Mouse (Mus musculus): ENCODE results near the gene Cacnb2. TPM values are rescaled to one million over a fixed set of nuclear protein-coding genes. Genes with fewer than 3 reads are reported as not detected.

Cacnb2 gene
- polyA plus RNA-seq, 1 experiment from 2014 or later, result 2.8 TPM

DNA sequence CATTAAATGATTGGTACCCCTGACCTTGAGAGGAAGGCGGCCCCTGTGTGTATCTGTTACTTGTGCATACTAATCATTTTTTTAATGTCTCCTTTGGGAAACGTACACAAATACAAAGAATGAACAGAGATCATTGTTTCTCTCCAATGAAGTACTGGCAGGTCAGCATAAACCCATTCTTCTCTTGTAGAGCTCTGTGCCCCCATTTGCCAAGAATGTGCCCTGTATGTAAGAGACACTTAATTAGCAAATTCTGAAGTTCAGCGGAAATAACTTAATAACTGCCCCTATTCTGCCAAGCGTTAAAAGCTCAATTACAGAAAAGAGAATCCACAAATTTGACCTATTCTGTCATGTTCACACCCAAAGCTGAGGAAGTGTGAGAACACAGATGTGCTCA lies 339.4 kb downstream of the Cacnb2 start:
- Histone ChIP-seq H3K9ac (no peak overlapping the region), H3K27ac (no peak overlapping the region), H3K4me3 (no peak overlapping the region), H3K36me3 (no peaks in the 10 kb centered on the region), H3K4me1 (no peaks in the 10 kb centered on the region), H3K4me2 (no peak overlapping the region), H3K27me3 (no peaks in the 10 kb centered on the region), H3K9me3 (no peaks in the 10 kb centered on the region)
- ATAC-seq (ENCODE audit: insufficient number of reproducible peaks, low FRiP score, low TSS enrichment, low read depth), result no peak
- 84% methylated on average over 4 of the region's 4 CpGs for WGBS

DNA sequence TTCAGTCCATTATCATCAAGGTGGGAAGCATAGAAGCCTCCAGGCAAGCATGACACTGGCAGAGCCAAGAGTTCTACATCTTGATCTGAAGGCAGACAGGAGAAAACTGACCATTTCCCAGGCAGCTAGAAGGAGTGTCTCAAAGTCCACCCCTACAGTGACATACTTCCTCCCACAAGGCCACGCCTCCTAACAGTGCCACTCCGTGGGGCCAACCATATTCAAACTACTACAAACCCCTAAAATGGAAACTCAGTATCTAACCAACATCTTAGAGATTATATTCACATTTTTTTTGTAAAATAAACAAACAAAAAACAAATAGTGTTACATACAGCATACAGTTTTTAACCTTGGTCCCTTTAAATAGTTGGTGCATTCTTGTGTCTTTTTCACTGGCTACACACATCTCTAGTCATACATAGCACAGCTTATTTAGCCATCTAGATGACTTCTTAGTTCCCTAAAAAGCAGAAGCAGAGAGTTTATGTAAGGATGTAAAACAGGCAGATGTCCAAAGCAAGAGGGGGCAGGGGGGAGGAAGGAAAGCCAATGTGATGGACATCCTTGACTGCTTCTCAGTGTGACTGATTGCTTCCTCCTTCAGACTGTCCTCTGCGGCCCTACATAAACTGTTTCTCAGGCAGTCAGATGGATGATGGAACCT lies 340.9 kb downstream of the Cacnb2 start:
- Histone ChIP-seq H3K27ac (no peak overlapping the region), H3K9me3 (no peaks in the 10 kb centered on the region), H3K4me3 (no peak overlapping the region), H3K9ac (no peak overlapping the region), H3K4me1 (no peaks in the 10 kb centered on the region), H3K36me3 (no peaks in the 10 kb centered on the region), H3K4me2 (no peak overlapping the region), H3K27me3 (no peaks in the 10 kb centered on the region)
- 83% methylated on average over 3 of the region's 3 CpGs for WGBS
- ATAC-seq (ENCODE audit: insufficient number of reproducible peaks, low FRiP score, low TSS enrichment, low read depth), result no peak

DNA sequence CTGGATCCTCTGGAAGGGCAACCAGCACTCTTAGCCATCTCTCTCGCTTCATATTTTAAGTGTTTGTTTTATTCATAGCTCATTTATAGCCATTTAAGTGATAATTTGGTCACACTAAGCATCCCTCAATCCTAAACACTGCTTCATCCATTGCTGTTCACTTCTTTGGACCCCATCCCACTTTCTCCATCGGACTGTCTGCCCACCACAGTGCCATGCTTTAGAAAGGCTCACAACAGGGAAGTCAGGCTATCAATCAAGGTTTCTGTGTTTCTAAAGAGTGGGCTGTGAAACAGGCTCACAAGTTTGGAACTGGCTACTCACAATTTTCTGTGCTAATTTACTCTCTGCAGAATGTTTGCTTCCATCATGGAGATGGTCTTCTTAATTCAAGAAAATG lies 350.2 kb downstream of the Cacnb2 start:
- H3K27me3 ChIP-seq, result no peaks in the 10 kb centered on the region
- H3K9me3 ChIP-seq, result no peaks in the 10 kb centered on the region
- H3K27ac ChIP-seq, result no peak overlapping the region
- WGBS, result 87% methylated on average over 2 of the region's 2 CpGs
- H3K36me3 ChIP-seq, result no peaks in the 10 kb centered on the region
- H3K4me1 ChIP-seq, result no peaks in the 10 kb centered on the region
- H3K9ac ChIP-seq, result no peak overlapping the region
- H3K4me2 ChIP-seq, result no peak overlapping the region
- no peak overlapping the region for H3K4me3 ChIP-seq
- ATAC-seq (ENCODE audit: insufficient number of reproducible peaks, low FRiP score, low TSS enrichment, low read depth), result no peak

DNA sequence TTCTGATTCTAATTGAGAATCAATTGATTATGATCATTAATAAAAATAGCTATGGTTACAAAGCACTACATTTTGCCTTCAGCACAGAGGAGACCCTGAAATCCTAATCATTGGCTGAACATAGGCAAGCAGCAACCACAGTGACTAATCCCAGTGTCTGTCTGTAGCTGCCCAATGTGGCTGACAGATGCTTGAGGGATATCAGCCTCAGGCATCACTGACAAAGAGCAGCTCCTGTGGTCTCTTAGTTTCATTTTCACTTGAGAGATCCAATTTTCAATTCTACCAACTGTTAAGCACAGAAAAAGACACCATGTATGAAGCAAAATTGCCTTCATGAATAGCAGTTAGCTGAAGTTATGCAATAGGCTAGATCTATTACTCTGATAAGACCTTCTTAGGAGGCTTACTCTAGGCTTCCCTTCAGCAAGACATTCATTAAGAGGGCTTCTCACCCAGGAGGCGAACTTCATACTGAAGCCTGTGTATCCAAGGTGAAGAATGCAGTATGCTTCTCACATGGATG lies 358.1 kb downstream of the Cacnb2 start:
- Histone ChIP-seq H3K27me3 (no peaks in the 10 kb centered on the region), H3K27ac (no peak overlapping the region), H3K4me3 (no peak overlapping the region), H3K36me3 (no peaks in the 10 kb centered on the region), H3K9me3 (no peaks in the 10 kb centered on the region), H3K9ac (no peak overlapping the region), H3K4me2 (no peak overlapping the region), H3K4me1 (no peaks in the 10 kb centered on the region)
- 68% methylated on average over 1 of the region's 1 CpGs for WGBS
- ATAC-seq (ENCODE audit: insufficient number of reproducible peaks, low FRiP score, low TSS enrichment, low read depth), result no peak

DNA sequence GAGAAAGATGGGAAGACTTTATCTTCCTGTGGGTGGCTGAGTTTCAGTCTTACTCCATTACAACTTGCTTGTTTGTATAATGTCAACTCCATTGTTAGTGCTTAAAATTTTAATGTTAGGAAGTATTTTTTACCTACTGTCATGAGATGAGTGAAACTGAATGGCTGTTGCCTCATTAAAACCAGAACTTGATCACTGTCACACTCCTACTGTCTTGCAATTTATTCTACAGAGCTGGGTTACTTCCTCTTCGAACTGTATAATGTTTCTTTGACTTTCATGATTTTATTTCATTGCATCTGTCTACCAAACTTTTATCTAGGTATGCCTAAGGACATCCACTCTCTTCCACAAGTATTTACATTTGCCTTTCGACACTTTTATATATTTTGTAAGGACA lies 358.6 kb downstream of the Cacnb2 start:
- no peak overlapping the region for H3K4me3 ChIP-seq
- no peak for ATAC-seq (ENCODE audit: insufficient number of reproducible peaks, low FRiP score, low TSS enrichment, low read depth)
- H3K27me3 ChIP-seq, result no peaks in the 10 kb centered on the region
- H3K36me3 ChIP-seq, result no peaks in the 10 kb centered on the region
- H3K9me3 ChIP-seq, result no peaks in the 10 kb centered on the region
- no peak overlapping the region for H3K27ac ChIP-seq
- no peak overlapping the region for H3K4me2 ChIP-seq
- WGBS, result 92% methylated on average over 2 of the region's 2 CpGs
- no peaks in the 10 kb centered on the region for H3K4me1 ChIP-seq
- no peak overlapping the region for H3K9ac ChIP-seq

DNA sequence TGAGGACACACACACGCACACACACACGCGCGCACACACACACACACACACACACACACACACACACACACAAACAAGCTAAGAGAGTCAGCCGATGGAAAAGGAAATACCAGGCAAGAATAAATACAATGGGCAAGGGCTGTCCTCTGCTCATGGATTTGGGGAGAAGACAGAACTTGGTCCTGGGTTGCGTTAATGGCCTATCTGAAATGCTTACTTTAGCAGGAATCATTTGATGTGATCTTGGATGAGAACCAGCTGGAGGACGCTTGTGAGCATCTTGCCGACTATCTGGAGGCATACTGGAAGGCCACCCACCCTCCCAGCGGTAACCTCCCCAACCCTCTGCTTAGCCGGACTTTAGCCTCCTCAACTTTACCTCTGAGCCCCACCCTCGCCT lies 381.1 kb downstream of the Cacnb2 start:
- no peak overlapping the region for H3K9ac ChIP-seq
- WGBS, result 85% methylated on average over 11 of the region's 11 CpGs
- H3K4me2 ChIP-seq, result no peak overlapping the region
- 0 out of 2 replicates have a peak, but pooled peaks cover 5% of the 10 kb centered on the region for H3K36me3 ChIP-seq
- no peak for ATAC-seq (ENCODE audit: insufficient number of reproducible peaks, low FRiP score, low TSS enrichment, low read depth)
- H3K4me1 ChIP-seq, result no peaks in the 10 kb centered on the region
- H3K4me3 ChIP-seq, result no peak overlapping the region
- no peak overlapping the region for H3K27ac ChIP-seq
- no peaks in the 10 kb centered on the region for H3K9me3 ChIP-seq
- no peaks in the 10 kb centered on the region for H3K27me3 ChIP-seq

DNA sequence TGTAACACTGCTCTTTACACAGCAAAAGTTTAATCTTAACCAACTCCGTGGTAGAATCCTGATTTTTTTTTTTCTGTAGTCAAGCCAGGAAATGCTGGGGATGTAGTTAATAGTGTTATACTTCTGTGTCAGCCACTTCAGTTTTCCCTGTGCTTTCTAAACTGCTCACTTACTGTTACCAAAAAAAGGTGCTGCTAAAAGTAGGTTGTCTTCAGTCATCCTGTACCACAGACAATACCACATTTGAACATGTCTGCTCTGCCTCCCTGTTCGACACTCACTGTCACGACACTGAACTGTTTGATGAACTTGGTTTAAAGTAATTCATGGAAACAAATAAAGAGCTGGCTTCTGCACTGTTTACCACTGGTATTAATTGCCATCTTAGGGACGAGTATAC lies 385.6 kb downstream of the Cacnb2 start:
- ATAC-seq (ENCODE audit: insufficient number of reproducible peaks, low FRiP score, low TSS enrichment, low read depth), result no peak
- Histone ChIP-seq H3K4me3 (no peak overlapping the region), H3K36me3 (0 out of 2 replicates have a peak, but pooled peaks cover 5% of the 10 kb centered on the region), H3K9ac (no peak overlapping the region), H3K27me3 (no peaks in the 10 kb centered on the region), H3K4me1 (no peaks in the 10 kb centered on the region; the same call in 1 of the 2 replicates), H3K9me3 (no peaks in the 10 kb centered on the region), H3K4me2 (no peak overlapping the region), H3K27ac (no peak overlapping the region)
- 72% methylated on average over 4 of the region's 4 CpGs for WGBS

DNA sequence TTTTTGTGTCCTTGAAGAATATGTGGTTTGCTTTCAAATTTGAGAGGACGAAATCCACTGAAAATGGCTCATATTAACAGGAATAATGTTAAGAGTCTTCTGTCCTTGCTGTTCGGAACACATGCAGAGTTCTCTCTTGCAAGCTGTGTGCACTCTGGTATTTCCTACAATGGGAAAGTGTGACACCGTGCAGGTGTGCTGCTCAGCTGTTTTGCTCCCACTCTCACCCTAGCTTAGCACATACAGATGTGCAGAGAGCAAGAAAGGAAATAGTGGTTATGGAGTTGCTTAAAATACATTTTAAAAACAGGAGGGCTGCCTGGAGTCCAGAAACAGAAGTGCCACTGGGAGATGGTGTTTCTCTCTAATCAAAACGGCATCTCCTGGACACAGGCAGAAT lies 386.5 kb downstream of the Cacnb2 start:
- Histone ChIP-seq H3K4me3 (no peak overlapping the region), H3K27ac (no peak overlapping the region), H3K36me3 (0 out of 2 replicates have a peak, but pooled peaks cover 5% of the 10 kb centered on the region), H3K9me3 (no peaks in the 10 kb centered on the region), H3K9ac (no peak overlapping the region), H3K27me3 (no peaks in the 10 kb centered on the region), H3K4me2 (no peak overlapping the region), H3K4me1 (no peaks in the 10 kb centered on the region; the same call in 1 of the 2 replicates)
- WGBS, result 45% methylated on average over 4 of the region's 4 CpGs
- ATAC-seq (ENCODE audit: insufficient number of reproducible peaks, low FRiP score, low TSS enrichment, low read depth), result no peak

DNA sequence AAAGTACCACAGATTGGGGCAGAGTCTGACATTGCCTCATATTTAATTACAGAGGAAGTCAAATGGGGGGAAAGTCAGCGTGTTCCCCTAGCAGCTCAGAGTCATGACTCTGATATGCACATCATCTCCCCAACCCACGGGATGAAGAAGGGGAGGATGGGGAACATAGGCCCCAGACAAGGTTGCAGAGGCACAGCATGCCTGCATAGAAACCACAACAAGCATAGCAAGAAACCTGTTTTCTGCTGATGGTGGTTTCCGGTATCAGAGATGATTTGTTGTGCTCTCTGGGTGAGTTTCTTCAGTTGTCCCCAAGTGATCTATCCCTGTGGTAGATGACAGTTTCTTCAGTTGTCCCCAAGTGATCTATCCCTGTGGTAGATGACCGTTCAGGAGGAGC lies 389.6 kb downstream of the Cacnb2 start:
- no peaks in the 10 kb centered on the region; the same call in 1 of the 2 replicates for H3K4me1 ChIP-seq
- no peak overlapping the region for H3K27ac ChIP-seq
- H3K9ac ChIP-seq, result no peak overlapping the region
- H3K9me3 ChIP-seq, result no peaks in the 10 kb centered on the region
- no peak overlapping the region for H3K4me2 ChIP-seq
- 91% methylated on average over 4 of the region's 4 CpGs for WGBS
- peaks cover 5% of the 10 kb centered on the region; the same call in 1 of the 2 replicates for H3K36me3 ChIP-seq
- no peak overlapping the region for H3K4me3 ChIP-seq
- H3K27me3 ChIP-seq, result no peaks in the 10 kb centered on the region
- no peak for ATAC-seq (ENCODE audit: insufficient number of reproducible peaks, low FRiP score, low TSS enrichment, low read depth)

DNA sequence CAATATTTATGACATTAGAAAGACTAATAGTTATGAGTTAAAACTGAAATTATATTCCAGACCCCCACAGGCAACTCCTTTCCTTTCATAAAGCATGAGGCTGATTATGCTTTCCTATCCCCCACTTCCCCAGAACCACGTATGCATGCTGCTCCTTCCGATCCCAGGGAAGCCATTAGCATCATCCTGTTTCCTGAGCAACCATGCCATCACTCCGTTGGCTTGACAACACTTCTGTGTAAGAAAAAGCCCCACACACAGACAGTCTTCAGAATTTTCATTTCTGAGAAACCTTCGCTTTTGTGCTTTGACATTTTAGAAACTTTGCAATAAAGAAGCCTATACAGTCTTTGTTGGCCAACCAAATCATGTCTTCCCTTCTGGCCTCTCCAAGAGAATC lies 393.1 kb downstream of the Cacnb2 start:
- Histone ChIP-seq H3K36me3 (peaks cover 9% of the 10 kb centered on the region; the same call in 1 of the 2 replicates), H3K9ac (no peak overlapping the region), H3K9me3 (no peaks in the 10 kb centered on the region), H3K4me1 (no peaks in the 10 kb centered on the region), H3K4me3 (no peak overlapping the region), H3K27me3 (no peaks in the 10 kb centered on the region), H3K4me2 (no peak overlapping the region), H3K27ac (no peak overlapping the region)
- no peak for ATAC-seq (ENCODE audit: insufficient number of reproducible peaks, low FRiP score, low TSS enrichment, low read depth)
- WGBS, result 89% methylated on average over 4 of the region's 4 CpGs

DNA sequence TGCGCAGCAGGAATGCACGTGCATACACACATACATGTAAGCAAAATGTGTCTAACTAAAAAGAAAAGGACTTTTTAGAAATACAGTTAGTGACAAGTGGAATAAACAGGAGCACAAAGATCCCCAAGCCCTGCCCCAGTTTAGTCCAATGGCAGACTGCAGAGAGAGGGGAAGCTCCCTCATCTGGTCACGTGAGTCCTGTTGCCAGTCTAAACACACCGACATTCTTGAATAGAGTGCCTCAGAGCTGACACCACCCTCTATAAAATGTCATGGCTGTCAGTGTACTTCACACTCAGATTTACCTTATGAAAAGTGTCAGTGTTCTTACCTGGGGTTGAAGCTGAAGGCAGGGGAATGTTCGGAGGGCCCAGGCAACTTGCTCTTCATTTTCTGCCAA lies 394.9 kb downstream of the Cacnb2 start:
- Histone ChIP-seq H3K27me3 (no peaks in the 10 kb centered on the region), H3K36me3 (peaks cover 9% of the 10 kb centered on the region; the same call in 1 of the 2 replicates), H3K27ac (no peak overlapping the region), H3K4me1 (no peaks in the 10 kb centered on the region), H3K9ac (no peak overlapping the region), H3K4me2 (no peak overlapping the region), H3K4me3 (no peak overlapping the region), H3K9me3 (no peaks in the 10 kb centered on the region)
- WGBS, result 81% methylated on average over 5 of the region's 5 CpGs
- ATAC-seq (ENCODE audit: insufficient number of reproducible peaks, low FRiP score, low TSS enrichment, low read depth), result no peak

DNA sequence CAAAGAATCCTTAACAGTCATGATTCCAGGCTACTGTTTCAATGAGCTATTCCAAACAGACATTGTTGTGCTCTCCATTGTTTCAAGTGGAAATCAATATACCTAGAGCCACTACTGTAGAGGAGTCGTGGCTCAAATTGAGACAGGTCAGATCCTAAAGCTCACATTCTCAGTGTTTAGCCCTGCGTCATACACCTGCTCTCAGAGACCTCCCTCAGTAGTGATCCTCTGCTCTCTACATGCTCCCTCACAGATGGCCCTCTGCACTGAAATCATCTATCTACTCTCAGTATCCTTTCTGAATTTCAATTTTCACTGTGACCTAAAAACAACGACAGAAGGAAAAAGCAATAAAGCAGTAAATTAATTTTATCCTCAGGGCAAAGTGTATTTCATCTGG lies 404.6 kb downstream of the Cacnb2 start:
- no peak overlapping the region for H3K9ac ChIP-seq
- H3K27me3 ChIP-seq, result no peaks in the 10 kb centered on the region
- no peak overlapping the region for H3K27ac ChIP-seq
- H3K4me1 ChIP-seq, result no peaks in the 10 kb centered on the region
- WGBS, result 74% methylated on average over 3 of the region's 3 CpGs
- no peak for ATAC-seq (ENCODE audit: insufficient number of reproducible peaks, low FRiP score, low TSS enrichment, low read depth)
- no peak overlapping the region for H3K4me3 ChIP-seq
- 0 out of 2 replicates have a peak, but pooled peaks cover 4% of the 10 kb centered on the region for H3K36me3 ChIP-seq
- no peak overlapping the region for H3K4me2 ChIP-seq
- H3K9me3 ChIP-seq, result no peaks in the 10 kb centered on the region
